Mouse (Mus musculus) embryonic facial prominence, embryonic 12.5 days (tissue): ENCODE measurements around the gene Rab27a. TPM values are rescaled to one million over a fixed set of nuclear protein-coding genes. Genes with fewer than 3 reads are reported as not detected.
"Not testable (repeated sequence)": the region's sequence is repeated elsewhere in the genome, so short reads cannot be mapped to it uniquely, and the experiment has no call there.

Experiments used
- ATAC-seq: fragments of 200-750 bp; cut with Nextera tagmentation; 2 replicates; pipeline ENCODE4 v1.8.0; 2017; ENCODE audit not compliant: insufficient number of reproducible peaks, insufficient read depth, low FRiP score, low TSS enrichment
- H3K27ac ChIP-seq: fragments of 300-500 bp; sonication (generic); 2 replicates; pipeline ENCODE4 v1.5.1; 2016; ENCODE audit warnings: mild to moderate bottlenecking
- H3K27me3 ChIP-seq: fragments of 300-500 bp; sonication (generic); 2 replicates; pipeline ENCODE4 v1.6.1; 2016; ENCODE audit warnings: mild to moderate bottlenecking, moderate library complexity
- H3K36me3 ChIP-seq: fragments of 300-500 bp; sonication (generic); 2 replicates; pipeline ENCODE4 v1.6.1; 2016; ENCODE audit warnings: mild to moderate bottlenecking
- H3K4me1 ChIP-seq: fragments of 300-500 bp; sonication (generic); 2 replicates; pipeline ENCODE4 v1.6.1; 2016
- H3K4me2 ChIP-seq: fragments of 300-500 bp; sonication (generic); replicated peaks from 2 replicates; pipeline ENCODE4 v1.6.1; 2016; ENCODE audit warnings: mild to moderate bottlenecking, moderate library complexity
- H3K4me3 ChIP-seq: fragments of 300-500 bp; sonication (generic); 2 replicates; pipeline ENCODE4 v1.5.1; 2016; ENCODE audit warnings: mild to moderate bottlenecking
- H3K9ac ChIP-seq: fragments of 300-500 bp; sonication (generic); 2 replicates; pipeline ENCODE4 v1.6.1; 2016; ENCODE audit warnings: mild to moderate bottlenecking, moderate library complexity
- H3K9me3 ChIP-seq: fragments of 300-500 bp; sonication (generic); 2 replicates; pipeline ENCODE4 v1.6.1; 2016; ENCODE audit warnings: mild to moderate bottlenecking, moderate library complexity
- WGBS: fragments of 180-500 bp; shearing (Covaris S2); methylation state at CpG from one replicate; pipeline ENCODE4 v1.1.7; 2016; 5-methylcytosine and 5-hydroxymethylcytosine counted together
- polyA plus RNA-seq: library from polyadenylated mRNA; unstranded; fragments of >200 nt; fragmentation: Nextera tagmentation; extraction: Ambion mirVana; gene quantifications from 2 replicates; pipeline ENCODE4 v1.2.1, GENCODE M21; 2016

The Rab27a gene
- polyA plus RNA-seq, 1 experiment from 2014 or later = 8.9 TPM

DNA sequence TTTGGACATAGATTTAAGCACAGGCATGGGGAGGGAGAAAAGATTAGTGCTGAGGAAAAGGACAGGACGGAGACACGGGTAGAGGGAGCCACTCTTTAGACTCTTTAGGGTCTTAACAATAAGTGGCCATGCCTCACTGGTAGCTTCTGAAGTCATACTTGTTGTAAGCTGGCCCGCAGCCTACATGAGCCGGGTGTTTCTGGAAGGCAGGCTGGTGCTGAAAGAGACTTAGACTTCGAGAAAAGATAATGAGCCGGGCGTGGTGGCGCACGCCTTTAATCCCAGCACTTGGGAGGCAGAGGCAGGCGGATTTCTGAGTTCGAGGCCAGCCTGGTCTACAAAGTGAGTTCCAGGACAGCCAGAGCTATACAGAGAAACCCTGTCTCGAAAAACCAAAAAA lies 34.7 kb downstream of the Rab27a start:
- H3K4me3 ChIP-seq, H3K9me3 ChIP-seq, H3K27ac ChIP-seq, H3K36me3 ChIP-seq, ATAC-seq, H3K4me2 ChIP-seq, H3K27me3 ChIP-seq, H3K9ac ChIP-seq, H3K4me1 ChIP-seq: not testable (repeated sequence)
- 88% methylated on average over 11 of the region's 12 CpGs for WGBS

DNA sequence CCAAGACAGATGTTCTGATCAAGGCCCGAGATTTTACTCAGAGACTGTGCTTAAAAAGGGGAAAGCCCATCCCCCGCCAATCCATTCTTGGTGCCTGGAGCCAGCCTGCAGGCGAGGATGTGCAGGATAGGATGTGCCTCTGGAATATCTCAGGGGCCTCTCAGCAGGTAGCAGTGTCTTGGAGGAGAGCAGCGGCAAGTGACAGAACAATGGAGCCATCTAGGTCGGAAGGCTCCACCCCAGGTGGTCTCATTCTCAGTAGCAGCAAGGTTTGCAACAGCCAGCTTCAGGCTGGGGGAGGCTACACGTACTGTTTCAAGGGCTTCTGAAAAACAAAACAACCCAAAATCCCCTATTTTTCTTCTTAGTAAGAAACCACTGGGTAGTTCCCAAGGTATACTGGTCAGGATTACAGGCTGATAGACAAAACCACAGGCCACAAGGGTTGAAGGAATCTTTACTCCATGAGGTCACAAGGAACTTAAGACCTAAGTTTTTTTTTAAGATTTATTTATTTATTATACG lies 35.2 kb downstream of the Rab27a start:
- no peaks in the 10 kb centered on the region for H3K4me1 ChIP-seq
- no peak overlapping the region for H3K27ac ChIP-seq
- H3K9me3 ChIP-seq = no peaks in the 10 kb centered on the region
- 42% methylated on average over 7 of the region's 7 CpGs for WGBS
- H3K4me2 ChIP-seq = no peak overlapping the region
- H3K9ac ChIP-seq = no peak overlapping the region
- no peaks in the 10 kb centered on the region for H3K36me3 ChIP-seq
- no peaks in the 10 kb centered on the region for H3K27me3 ChIP-seq
- no peak overlapping the region for H3K4me3 ChIP-seq
- ATAC-seq = no peak

DNA sequence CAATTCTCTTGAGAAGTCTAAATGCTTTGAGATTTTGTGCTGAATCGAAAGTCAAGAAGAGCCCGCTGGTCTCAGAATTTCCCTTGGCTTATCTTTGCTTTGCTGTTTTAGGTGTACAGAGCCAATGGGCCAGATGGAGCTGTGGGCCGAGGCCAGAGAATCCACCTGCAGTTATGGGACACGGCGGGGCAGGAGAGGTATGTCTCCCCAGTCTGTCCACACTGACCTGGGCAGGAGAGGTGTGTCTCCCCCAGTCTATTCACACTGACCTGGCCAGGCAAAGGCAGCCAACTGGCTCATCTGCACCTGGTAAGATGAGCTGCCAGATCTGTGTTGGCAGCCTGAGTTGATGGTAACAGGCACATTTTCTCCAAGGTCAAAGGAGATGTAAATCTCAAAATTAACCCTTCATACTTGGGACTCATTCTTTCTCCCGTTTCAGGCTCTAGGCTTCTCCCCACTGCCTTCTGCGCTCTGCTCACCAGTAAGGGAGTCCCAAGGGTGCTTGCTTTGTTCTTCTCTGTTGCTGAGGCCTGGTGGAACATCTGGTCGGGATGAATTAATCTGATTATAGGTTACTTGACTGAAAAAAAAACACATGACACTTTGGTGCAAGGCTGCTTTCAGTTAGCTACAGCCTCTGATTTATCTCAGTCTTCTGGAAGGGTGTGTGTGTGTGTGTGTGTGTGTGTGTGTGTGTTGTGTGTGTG lies 37.8 kb downstream of the Rab27a start:
- Histone ChIP-seq H3K4me2 (no peak overlapping the region), H3K36me3 (no peaks in the 10 kb centered on the region), H3K27me3 (no peaks in the 10 kb centered on the region), H3K9ac (no peak overlapping the region), H3K9me3 (no peaks in the 10 kb centered on the region), H3K4me3 (no peak overlapping the region), H3K4me1 (no peaks in the 10 kb centered on the region), H3K27ac (no peak overlapping the region)
- 66% methylated on average over 8 of the region's 8 CpGs for whole genome bisulfite sequencing
- no peak for ATAC-seq

DNA sequence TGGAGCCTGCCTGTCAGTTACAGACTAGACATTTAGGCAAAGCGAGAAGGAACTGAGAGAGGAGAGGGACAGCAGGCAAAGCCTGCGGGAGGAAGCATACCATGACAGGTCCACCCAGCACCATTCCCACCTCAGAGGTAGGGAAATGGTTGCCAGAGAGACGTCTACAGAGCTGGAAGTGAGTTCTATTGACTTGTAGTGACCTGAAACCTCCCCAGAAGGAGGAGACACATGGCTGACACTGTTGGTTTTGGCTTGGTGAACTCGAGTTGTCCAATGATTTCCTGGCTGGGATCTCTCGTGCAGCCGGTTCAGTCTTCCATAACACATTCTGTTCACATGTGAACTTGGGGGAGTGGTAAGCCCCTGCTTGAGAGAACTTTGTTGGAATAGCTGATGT lies 39.3 kb downstream of the Rab27a start:
- Histone ChIP-seq H3K4me1 (no peaks in the 10 kb centered on the region), H3K9ac (no peak overlapping the region), H3K4me3 (no peak overlapping the region), H3K27ac (no peak overlapping the region), H3K9me3 (no peaks in the 10 kb centered on the region), H3K27me3 (no peaks in the 10 kb centered on the region), H3K4me2 (no peak overlapping the region), H3K36me3 (no peaks in the 10 kb centered on the region)
- WGBS = 78% methylated on average over 6 of the region's 6 CpGs
- ATAC-seq = no peak

DNA sequence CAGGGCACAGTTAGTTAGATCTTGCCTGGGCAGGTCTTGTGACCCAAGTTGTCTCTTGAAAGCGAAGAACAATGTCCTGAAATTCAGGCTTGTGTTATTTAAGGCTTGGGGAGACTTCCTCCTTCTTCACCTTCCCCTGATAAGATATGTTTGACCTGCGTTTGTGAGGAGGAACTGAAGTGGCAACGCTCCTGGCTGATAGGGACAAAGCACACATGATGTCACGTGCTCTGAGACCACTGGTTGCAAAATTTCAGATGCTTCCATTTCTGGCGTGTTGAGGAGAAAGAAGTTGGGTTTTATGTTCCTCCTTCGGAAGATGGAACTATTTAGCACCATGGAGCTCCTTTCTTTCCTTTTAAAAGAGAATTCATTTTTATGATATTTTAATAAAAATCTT lies 41.2 kb downstream of the Rab27a start:
- WGBS = 84% methylated on average over 6 of the region's 6 CpGs
- Histone ChIP-seq H3K36me3 (no peaks in the 10 kb centered on the region), H3K27me3 (no peaks in the 10 kb centered on the region), H3K4me1 (no peaks in the 10 kb centered on the region), H3K27ac (no peak overlapping the region), H3K4me2 (no peak overlapping the region), H3K9me3 (no peaks in the 10 kb centered on the region), H3K4me3 (no peak overlapping the region), H3K9ac (no peak overlapping the region)
- ATAC-seq = no peak

DNA sequence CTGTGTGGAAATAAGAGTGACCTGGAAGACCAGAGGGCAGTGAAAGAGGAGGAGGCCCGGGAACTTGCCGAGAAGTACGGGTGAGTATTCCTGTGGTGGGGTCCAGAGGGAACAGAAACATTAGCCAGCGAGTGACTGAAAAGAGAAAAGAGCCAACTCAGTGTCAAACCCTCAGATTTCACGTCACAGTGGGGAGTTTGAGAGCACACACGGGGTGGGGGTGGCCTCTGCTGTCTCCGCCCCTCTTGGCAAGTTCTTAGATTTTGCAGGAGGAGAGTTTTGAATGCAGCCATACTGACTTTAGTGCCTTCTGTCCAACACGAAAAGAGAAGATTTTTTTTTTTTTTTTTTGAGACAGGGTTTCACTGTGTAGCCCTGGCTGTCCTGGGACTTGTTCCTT lies 42.5 kb downstream of the Rab27a start:
- no peak for ATAC-seq
- Histone ChIP-seq H3K4me3 (no peak overlapping the region), H3K4me1 (no peaks in the 10 kb centered on the region), H3K9ac (no peak overlapping the region), H3K9me3 (no peaks in the 10 kb centered on the region), H3K36me3 (no peaks in the 10 kb centered on the region), H3K27me3 (no peaks in the 10 kb centered on the region), H3K4me2 (no peak overlapping the region), H3K27ac (no peak overlapping the region)
- WGBS = 57% methylated on average over 8 of the region's 8 CpGs

DNA sequence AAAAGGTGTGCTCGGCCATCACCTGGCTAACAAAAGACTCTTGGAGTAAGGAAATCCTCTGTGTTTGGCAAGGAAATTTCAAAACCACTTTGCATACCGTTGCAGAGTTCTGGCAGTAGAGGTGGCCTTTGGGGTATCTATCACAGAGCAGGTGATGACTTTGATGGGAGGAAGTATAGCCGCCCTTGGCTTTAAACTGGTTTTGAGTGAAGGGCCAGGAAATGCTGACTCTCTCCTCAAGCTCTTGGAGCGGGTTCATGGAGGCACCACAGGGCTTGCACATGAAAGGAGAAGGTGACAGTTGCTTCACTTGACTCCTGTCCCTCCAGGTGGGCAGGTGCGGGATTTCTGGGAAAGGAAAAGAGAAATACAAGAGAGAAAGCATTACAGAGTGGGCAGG lies 42.9 kb downstream of the Rab27a start:
- Histone ChIP-seq H3K27me3 (no peaks in the 10 kb centered on the region), H3K4me2 (no peak overlapping the region), H3K9me3 (no peaks in the 10 kb centered on the region), H3K9ac (no peak overlapping the region), H3K27ac (no peak overlapping the region), H3K36me3 (no peaks in the 10 kb centered on the region), H3K4me1 (no peaks in the 10 kb centered on the region), H3K4me3 (no peak overlapping the region)
- 74% methylated on average over 5 of the region's 5 CpGs for WGBS
- no peak for ATAC-seq

DNA sequence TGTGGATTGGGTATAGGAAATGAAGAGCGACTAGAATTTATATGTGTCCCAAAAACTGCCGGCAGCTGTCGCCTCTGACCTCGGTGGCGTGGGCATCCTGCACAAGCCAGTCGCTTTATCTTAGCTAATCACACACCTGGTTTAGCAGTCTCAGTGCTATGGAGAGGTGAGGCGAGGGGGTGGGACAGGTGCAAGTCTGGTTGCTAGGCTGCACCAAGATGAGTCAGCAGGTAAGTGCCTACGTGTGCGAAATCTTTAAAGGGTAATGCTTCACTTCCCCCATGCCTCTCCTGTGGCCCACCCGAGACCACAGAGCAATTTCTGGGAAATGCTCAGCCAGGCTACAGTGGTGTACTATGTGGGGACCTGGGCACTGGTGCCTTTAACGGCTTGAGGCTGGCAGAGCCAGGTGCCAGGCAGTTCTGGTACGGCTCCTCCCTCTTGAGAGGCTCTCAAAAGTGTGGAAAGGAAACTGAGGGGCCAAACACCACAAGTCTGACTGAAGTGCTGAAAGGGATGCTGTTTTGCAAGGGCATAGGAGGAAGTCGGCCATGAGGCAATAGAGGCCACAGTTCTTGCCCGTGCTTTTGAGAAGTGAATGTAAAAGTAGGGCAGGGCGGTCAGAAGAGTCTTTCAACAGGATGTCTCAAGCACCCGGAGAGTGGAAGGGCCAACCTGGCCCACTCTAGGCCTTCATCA lies 44.7 kb downstream of the Rab27a start:
- 78% methylated on average over 16 of the region's 16 CpGs for WGBS
- Histone ChIP-seq H3K4me1 (no peaks in the 10 kb centered on the region; the same call in 1 of the 2 replicates), H3K9me3 (no peaks in the 10 kb centered on the region), H3K36me3 (no peaks in the 10 kb centered on the region), H3K27me3 (no peaks in the 10 kb centered on the region), H3K4me3 (no peak overlapping the region), H3K27ac (no peak overlapping the region), H3K4me2 (no peak overlapping the region), H3K9ac (no peak overlapping the region)
- ATAC-seq = no peak

DNA sequence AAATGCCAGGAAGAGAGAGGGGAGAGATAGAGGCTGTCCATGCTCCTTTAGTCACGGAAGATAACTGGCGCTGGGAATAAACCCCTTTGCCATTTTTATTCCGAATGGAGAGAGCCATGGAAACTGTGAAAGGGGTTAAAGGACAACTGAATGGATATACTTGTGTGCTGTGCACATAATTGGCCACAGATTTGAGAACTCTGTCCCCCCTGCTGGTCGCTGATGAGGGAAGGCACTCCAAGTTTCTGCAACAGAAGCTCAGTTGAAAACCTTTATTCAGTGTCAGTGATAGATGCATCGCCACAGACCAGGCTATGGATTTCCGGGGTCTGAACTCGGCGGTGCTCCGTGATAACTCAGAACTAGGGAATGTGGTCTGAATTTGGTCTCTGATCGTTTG lies 45.5 kb downstream of the Rab27a start:
- no peak overlapping the region for H3K4me2 ChIP-seq
- peaks cover 3% of the 10 kb centered on the region; the same call in 1 of the 2 replicates for H3K4me1 ChIP-seq
- no peaks in the 10 kb centered on the region for H3K36me3 ChIP-seq
- no peak overlapping the region for H3K27ac ChIP-seq
- 75% methylated on average over 10 of the region's 10 CpGs for WGBS
- H3K4me3 ChIP-seq = no peak overlapping the region
- H3K9ac ChIP-seq = no peak overlapping the region
- H3K9me3 ChIP-seq = no peaks in the 10 kb centered on the region
- ATAC-seq = no peak
- H3K27me3 ChIP-seq = no peaks in the 10 kb centered on the region

DNA sequence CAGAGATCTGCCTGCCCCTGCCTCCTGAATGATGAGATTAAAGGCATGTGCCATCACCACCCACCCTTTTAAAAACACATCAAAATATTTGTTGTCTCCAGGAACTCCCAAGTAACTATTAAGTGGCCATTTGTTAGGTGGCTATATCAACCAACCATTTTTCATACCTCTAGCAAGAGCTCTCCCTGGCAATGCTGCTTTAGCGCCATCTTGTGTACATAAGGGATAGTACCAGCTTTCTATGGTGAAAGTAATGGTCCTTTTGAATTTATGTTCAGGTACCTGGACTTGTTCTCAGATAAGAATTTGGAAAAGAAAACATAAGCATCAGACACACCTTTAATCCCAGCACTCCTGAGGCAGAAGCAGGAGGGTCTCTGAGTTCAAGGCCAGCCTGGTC lies 47.1 kb downstream of the Rab27a start:
- ATAC-seq = no peak
- H3K27me3 ChIP-seq = no peaks in the 10 kb centered on the region
- H3K4me1 ChIP-seq = peaks cover 3% of the 10 kb centered on the region; the same call in 1 of the 2 replicates
- H3K9me3 ChIP-seq = no peaks in the 10 kb centered on the region
- no peak overlapping the region for H3K27ac ChIP-seq
- H3K4me2 ChIP-seq = no peak overlapping the region
- H3K4me3 ChIP-seq = no peak overlapping the region
- H3K36me3 ChIP-seq = no peaks in the 10 kb centered on the region
- no peak overlapping the region for H3K9ac ChIP-seq
- 2% methylated on average over 1 of the region's 1 CpGs for WGBS

DNA sequence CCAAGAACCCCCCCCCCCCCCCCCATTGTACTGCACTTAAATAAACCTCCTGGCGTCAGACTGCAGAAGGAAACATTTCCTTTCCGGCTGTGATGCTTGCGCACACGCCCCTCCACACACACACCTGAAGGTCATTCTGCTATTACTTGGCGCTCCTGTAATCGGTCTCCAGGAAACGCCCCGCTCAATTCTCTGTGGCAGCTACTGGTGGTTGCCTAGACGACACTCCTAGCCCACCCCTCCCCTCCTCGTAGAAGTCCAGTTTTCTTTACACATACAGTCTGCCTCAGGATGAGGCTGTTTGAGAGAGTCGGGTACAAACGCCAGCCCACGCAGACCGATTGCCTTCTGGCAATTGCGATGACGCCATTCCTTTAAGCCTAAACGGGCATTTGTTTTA lies 49.9 kb downstream of the Rab27a start:
- no peak overlapping the region for H3K4me2 ChIP-seq
- ATAC-seq = no peak
- H3K27me3 ChIP-seq = no peaks in the 10 kb centered on the region

DNA sequence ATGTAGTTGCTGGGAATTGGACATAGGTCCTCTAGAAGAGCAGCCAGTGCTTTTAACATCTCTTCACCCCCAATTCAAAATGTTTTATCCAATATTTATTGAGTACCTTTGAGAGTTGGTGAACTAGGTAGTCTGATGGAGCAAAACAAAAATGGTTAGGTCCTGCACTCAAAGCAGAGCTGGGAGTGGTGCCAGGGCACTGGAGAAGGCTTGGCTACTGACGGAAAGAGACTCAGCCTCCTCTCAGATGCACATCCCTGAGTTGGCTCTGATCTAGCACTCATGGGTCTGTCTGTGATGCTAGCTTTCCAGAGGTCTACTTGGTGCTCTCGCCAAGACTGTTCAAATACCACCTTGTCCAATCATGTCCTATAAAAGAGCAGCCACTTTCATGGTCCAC lies 53.2 kb downstream of the Rab27a start:
- ATAC-seq = no peak
- no peaks in the 10 kb centered on the region for H3K36me3 ChIP-seq
- H3K4me3 ChIP-seq = no peak overlapping the region
- H3K27me3 ChIP-seq = peaks cover 14% of the 10 kb centered on the region; the same call in 1 of the 2 replicates
- no peak overlapping the region for H3K9ac ChIP-seq
- H3K9me3 ChIP-seq = no peaks in the 10 kb centered on the region
- no peak overlapping the region for H3K27ac ChIP-seq
- no peak overlapping the region for H3K4me2 ChIP-seq
- 90% methylated on average over 2 of the region's 2 CpGs for WGBS
- H3K4me1 ChIP-seq = peaks cover 3% of the 10 kb centered on the region; the same call in 1 of the 2 replicates

More for the DNA sequence above, 49.9 kb downstream of the Rab27a start:
- WGBS = 47% methylated on average over 17 of the region's 17 CpGs
- no peaks in the 10 kb centered on the region for H3K36me3 ChIP-seq
- no peak overlapping the region for H3K27ac ChIP-seq
- peaks cover 3% of the 10 kb centered on the region; the same call in 1 of the 2 replicates for H3K4me1 ChIP-seq
- no peaks in the 10 kb centered on the region for H3K9me3 ChIP-seq
- H3K4me3 ChIP-seq = no peak overlapping the region
- H3K9ac ChIP-seq = no peak overlapping the region
